Mouse (Mus musculus): ENCODE measurements around the gene Pcgf2.

DNA sequence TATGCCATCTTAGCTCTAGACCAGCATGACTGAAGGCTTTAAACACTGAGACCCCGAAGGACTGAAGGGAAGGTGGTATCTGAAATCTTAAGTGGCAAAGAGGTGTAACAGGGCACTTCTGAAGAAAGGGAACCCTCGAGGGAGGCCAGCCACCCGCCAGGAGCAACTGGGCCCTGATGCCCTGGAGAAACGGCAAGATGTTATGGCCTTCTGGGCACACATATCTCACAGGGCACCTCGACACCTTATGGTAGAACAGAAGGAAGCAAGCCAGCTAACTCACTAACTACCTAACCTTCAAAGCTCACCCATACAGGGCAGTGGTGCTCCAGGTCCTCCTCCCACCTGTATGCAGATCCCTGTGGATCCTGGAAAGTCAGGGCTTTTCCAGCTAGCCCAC is 41.9 kb upstream of the Pcgf2 start:
- TF ChIP-seq GATA1 (IDR thresholded peaks at IDR 0.05; ENCODE audit: low read length), result no peak
- no peak for TF ChIP-seq TAL1 (IDR thresholded peaks at IDR 0.05; ENCODE audit: low read length)

All from erythroblast, embryonic 14.5 days (primary cell).